Mouse (Mus musculus): ENCODE data around the gene Parva.

The Parva gene

DNA sequence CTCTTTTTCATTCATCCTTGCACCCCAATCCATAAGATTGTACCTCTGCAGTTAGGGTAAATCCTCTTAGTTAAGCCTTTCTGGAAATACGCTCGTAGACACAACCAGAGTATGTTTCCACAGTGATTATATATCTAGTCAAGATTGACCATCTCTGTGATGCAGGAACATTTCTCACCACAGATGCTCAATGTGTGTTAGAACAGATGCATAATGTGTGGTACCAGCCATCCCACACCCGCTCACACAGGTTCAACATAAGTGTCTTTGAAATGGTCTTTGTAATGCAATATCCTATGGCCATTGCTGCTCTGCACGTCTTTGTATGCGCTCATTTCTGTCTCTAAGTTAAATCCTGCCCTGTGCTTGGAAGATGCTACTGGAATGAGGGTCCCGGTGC is 98.2 kb downstream of the Parva start:
- DNase-seq, result no peak

DNA sequence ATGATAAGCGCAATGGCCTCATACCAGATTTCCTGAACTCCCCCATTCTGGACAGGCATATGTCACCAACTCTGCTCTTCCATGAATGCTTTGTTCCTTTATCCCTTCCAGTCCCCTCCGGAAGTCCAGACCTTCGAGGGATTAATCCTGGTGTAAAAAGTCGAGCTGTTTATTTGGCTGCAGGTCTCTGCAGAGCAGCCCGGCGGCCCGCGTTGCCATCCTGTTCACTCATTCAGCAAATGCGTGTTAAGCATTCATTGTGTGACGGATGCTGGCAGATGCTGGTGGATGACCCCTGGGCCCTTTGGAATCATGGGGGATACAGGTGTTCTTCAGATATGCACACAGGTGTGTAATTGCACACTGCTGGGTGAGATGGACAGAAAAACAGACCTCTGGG is 98.9 kb downstream of the Parva start:
- DNase-seq, result no peak

DNA sequence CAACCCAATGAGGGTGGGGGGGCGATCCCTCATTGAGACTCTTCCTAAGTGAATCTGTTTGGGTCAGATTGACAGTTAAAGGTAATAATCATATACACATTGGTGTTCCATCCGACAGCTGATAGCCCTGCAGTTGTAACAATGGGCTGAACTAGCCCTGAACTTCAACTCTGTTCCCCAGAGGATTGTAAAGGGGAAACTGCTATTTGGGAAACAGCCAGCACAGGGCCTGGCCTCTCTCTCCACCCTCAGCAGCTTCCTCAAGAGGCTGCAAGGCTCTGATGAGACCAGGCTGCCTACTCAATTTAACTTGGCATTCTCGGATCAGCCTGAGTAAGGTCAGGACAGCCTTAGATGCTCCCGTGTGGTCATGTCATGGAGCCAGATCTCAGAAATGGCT is 99.9 kb downstream of the Parva start:
- no peak for DNase-seq

DNA sequence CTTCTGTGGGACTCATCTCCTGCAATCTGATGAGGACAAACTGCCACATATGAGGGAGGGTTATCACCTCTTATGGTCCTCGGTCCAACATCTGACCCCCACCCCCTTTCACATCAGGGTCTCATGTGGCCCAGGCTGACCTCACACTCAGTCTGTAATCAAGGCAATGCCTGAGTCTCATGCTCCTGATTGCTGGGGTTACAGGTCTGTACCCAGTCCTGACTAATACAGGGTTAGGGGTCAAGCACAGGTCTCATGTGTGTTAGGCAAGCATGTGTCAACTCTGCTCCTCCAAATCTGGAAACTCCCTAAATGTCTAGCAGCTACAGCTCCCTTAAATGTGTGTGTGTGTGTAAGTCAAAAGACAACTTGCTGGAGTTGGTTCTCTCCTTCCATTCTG is 100.8 kb downstream of the Parva start:
- no peak for DNase-seq

DNA sequence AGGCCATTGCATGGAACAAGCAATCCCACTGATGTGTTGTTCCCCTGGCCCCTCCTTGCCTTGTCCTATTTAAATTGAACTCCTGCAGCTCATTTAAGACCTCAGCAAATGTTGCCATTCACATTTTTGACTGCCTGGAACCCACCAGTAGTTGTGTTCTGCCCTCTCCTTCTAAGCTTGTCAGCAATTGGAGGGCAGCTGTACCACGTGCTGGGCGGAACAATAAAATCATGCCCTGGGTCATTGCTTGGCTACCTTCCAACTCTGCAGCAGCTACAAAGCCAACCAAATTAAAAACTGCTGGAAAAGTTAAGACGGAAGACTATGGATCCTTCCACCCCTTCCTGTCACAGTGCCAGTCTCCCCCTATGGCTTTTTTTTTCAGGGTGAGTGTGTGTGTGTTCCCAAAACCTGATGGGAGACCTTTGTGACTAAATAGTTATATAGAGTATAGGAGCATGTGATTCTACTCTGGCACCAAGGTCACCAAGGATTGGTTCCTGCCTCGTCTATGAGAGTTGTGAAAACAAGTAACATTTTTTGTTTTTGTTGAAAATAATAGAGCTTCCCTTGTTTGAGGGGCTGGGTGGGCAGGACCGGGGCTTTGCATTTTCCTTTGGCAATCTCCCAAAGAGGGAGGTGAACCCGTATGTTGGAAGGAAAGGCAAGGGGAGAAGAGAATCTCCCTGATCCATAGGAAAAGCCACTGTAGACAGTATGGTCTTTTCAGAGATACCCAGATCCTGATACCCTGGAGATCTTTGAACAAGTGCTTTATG is 101.5 kb downstream of the Parva start:
- no peak for DNase-seq

DNA sequence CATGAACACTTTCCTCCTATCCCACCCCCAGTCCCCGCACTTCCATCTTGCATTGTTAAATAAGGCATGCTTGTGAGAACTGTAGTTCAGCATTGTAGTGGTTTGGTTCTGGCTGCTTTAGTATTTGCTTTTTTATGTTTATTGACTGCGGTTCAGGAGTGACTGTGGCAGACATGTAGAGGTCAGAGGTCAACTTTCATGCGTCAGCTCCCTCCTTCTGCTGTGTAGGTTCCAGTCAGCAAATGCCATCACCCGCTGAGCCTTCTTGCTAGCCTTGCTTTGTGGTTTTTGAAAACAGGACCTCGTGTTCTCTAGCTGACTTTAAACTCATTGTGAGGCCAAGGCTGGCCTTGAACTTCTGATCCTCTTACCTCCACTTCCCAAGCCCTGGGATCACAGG is 103.6 kb downstream of the Parva start:
- no peak for DNase-seq

DNA sequence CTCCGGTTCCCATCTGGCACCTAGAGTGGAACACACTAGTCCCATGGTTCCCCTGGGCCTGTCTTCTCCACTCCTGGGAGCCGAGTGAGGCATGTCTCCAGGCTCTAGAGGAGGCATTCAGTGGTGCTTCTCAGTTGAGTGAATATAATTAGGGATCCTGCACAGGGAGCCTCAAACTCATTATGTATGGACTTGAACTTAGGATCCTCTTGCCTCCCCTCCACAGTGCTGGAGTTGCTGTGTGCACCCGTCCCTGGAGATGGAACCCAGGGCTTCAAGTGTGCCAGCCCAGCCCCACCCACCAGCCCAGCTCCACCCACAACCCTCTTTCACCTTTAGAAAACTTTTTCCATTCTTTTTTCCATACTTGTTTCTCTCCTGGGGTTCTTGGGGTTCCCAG is 106.8 kb downstream of the Parva start:
- DNase-seq, result no peak

DNA sequence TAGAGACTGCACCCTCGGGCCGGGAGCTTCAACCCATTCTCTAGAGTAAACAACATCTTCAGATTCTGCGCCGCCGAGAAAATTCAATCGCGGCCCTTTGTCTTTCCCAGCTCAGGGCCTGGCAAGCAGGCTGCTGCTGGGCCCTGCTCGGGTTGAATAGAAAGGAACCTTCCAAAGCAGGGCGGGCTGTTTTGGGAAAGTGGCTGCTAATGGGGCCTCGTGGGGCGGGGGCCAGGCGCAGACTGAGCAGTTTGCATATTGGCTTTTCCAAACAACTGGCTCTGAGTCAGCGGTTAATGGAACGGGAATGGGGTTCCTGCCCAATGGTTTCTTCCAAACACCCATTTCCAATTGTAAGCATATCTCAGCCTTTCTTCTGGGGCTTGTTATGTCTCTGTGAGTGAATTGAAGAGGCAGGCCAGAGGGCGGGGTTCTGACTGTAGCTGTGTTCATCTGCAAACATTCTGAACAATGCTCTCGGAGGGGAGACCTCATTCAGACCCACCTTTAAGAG is 108.2 kb downstream of the Parva start:
- DNase-seq, result peak; percentile 18

DNA sequence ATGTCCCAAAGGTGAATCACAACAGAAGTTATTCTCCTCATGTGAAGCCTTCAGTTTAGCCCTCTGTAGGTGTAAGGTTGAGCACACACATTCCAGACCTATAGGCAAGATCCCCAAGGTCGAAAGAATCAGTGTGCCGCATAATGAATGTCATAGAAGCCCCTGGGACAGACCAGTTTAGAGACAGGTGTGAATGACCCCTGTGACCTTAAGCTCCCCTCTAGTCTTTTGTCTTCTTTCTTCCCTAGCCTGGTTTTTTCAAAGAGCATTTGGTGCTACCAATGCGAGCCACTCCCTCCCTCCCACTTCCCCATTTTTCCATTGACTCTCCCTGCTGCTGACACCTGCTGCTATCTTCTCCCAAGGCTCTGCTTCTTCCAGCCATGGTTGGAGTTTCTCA is 121.8 kb downstream of the Parva start:
- DNase-seq, result no peak

DNA sequence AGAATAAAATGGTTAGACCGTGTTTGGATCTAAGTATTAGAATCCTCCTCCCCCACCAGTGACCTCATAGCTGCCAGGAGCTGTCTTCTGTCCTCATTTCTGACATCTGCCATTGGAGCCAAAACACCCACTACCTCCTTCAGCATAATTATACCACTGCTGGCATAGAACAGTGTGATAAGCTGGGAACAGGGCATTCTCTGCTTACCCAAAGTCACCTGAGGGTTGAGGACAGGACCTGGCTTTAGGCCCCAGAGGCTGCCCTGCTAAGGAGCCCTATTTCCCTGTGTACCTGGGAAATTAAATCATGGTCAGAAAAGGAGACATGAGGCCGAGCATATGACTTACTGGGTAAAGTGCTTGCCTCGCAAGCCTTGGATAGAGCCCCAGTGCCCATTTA is 134.2 kb downstream of the Parva start:
- DNase-seq, result peak; percentile 34

DNA sequence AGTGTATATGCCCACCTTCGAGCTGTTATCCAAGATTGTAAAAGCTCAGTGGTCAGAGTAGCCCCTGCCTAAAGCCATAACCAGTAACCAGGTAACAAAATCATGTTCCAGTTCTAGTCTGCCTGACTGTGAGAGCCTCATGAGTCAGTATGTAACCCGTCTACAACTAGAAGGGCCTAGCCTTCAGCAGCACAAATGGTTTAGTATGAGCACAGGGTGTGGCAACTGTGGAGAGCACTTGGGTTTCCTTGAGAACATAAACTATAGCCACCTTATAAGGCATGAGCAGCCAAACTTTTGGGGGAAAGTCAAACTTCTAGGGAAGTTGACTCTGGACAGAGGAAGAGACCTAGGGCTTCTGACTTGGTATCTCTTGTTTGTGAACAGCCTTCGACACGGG is 139.7 kb downstream of the Parva start:
- DNase-seq, result no peak

DNA sequence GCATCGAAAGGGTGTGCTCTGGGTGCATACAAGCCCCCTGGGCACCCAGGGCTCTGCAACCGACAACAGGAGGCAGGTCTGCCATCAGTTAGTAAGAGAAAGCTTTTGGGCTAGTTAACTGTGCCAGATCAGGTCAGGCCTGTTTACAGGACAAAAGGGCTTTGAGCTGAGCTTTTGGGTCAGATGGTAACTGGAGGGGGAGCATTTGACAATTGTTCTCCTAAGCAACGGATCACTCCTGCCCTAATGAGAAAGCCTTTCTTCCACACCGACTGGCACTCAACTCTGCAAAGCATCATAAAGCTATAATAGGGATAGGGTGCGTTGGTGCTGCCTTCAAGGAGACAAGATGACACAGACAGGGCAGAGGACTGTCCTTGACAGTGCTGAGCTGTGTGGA is 141.7 kb downstream of the Parva start:
- no peak for DNase-seq

DNA sequence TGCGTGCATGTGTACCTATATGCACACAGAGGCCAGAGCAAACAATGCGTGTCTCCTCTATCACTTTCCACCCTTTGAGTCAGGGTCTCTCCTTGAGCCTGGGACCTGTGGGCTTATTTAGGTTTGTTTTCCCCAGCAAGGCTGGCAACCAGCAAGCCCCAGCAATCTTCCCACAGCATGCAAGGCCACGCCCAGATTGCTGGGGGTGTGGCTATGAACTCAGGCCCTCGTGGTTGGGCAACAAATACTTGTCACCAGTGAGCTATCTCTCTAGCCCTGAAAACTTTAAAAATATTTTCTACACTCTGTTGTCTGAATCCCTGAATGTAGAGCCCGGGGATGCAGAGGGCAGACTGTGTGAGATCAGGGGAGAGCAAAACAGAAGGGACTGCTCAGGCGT is 154.3 kb downstream of the Parva start:
- DNase-seq, result no peak

DNA sequence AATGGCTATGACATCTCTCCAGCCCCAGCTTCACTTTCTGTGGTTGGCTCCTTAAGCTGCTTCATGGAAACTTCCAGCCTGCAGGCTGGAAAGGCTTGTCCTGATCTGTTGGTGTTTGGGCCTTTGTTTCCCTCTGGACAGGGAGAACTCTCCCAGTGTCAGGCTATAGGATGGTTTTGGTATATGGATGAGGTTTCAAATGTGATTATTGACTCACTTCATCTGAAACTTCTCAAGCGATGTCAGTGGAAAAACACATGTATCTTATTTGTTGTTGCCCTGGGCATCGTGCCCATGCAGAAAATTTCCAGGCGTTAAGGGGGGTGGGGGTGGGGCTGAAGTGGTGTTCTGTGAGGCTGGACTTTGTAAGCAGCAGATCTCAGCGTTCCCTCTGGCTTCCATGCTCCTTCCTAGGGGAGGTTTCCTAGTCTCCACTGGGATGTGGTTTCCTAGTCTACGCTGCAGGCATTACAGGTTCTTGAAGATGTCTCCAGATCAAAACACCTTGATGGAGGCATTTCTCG is 155.6 kb downstream of the Parva start:
- no peak for DNase-seq

DNA sequence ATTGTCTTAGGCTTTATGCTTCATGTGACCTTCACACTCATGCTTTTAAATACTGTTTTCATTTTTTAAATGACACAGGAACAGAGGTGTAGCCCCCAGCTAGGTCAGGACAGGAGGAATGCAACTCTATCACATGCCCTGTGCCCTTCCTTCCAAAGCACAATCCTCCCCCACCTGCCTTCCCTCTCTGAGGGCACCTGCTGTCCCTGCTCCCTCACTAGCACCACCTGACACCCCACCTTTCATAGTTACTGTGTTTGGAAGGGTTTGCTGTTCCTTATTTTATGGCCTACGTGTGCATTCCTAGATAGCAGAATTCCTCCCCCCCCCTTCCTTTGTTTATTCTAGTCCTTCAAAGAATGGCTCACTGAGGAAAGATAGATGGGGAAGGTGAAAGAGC is 160.1 kb downstream of the Parva start:
- DNase-seq, result no peak

DNA sequence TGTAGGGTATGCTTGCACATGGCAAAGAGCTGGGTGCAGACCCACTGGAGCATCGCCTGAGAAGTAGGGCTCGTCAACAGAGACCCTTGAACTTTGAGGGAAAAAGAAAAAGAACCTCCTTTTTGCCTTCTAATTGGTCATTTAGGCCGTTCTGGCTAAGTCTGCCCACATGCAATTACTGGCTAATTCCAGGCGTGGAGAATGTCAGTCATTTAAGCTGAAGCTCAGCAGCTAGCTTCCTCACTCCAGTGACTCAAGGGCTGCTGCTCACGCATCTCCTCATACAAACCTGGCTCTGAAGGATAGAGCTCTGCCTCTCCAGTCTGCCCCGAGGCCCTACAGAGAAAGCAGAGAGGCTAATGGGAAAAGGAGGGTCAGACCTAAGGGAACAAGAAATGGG is 162.2 kb downstream of the Parva start:
- no peak for DNase-seq

DNA sequence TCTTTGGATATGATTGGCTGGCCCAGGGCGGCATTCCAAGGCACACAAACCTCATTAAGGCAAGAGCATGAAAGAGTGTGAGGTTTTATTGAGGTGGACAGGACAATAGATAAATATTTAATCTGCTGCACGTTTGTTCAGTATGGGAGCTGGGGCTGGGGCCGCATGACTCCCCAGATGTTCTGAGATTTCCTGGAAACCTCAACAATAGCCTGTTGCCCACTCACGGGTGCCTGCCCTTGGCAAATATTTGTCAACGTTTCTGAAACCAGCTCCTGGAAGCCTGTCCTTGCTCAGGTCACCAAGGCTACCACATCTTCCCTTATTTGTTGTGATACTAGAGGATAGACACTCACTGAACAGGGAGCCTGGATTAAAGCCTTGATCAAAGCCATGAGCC is 166.3 kb downstream of the Parva start:
- no peak for DNase-seq

DNA sequence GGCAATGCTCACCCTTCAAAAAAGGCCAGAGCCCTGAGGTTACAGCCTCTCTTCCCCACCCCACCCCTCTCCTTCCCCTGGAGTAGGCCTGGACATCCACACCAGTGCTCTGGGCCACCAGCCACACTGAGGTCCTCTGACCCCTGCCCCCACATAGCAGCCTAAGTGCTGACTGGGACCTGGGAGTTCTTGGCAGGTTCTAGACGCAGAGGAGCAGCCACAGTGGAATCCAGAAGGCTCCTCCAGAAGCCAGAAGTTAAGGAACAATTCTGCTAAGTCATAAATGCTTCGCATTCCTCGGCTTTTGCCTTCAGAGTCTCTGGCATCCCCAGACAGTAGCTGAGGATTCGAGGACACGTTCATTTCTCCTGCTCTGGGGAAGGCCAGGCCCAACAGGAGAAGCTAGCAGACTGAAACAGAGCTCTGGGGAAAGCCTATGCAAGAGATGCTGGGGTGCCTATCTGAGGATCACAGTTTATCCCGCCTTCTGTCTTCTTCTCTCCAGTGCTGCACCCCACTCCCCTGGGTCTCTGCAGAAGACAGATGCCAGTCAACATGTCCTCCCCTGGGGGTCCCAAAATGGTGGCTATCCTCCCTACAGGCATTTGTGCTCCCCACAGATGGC is 168.0 kb downstream of the Parva start:
- no peak for DNase-seq

DNA sequence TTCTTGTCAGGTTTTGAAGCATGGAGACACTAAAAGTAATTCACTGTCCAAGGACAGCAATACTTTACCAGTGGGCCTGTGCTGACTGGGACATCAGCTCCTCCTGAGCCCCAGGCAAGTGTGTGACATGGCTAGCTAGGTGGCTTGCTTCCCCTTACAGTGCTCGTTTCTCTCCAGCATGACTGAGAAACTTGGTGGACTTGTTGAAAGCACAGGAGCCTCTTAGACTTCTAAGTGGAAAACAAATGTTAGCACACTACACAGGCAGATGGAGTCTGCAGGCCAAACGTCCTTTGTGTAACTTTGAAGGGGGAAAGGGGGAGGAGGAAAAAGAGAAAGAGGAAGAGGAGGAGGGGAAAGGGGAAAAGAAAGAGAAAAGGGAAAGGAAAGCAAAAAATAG is 172.3 kb downstream of the Parva start:
- DNase-seq, result no peak

DNA sequence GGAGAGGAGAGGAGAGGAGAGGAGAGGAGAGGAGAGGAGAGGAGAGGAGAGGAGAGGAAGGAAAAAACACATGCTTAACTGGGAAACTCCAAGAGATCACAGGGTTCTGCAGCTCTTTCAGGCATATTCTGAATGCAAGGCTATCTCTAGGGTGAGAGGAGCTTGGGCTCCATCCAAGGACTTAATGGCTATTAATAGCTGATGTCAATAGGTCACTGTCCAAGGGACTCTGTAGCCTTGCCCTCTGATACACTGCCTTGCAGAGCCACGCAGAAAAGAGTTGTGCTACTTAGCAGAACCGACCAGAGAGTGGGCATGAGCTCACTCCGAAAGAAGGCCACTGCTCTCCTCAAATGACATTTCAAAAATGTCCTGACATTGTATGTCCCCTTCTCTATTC is 172.9 kb downstream of the Parva start:
- DNase-seq, result no peak

DNA sequence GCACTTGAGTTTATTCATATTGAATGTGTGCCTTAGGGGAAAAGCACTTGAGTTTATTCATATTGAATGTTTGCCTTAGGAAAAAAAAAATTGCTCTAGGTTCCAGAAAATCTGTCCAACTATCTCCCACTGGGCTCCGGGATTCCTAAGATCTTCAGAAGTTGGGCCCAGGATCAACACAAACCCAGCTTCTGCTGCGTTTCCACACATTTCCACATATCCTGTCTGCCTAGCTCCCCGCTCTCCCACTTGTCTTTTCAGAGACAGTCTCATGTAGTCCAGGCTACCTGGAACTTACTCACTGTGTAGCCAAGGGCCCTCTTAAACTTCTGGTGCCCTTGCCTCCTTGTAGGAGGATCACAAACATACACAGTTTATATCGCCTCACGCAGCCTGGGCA is 175.7 kb downstream of the Parva start:
- DNase-seq, result no peak

DNA sequence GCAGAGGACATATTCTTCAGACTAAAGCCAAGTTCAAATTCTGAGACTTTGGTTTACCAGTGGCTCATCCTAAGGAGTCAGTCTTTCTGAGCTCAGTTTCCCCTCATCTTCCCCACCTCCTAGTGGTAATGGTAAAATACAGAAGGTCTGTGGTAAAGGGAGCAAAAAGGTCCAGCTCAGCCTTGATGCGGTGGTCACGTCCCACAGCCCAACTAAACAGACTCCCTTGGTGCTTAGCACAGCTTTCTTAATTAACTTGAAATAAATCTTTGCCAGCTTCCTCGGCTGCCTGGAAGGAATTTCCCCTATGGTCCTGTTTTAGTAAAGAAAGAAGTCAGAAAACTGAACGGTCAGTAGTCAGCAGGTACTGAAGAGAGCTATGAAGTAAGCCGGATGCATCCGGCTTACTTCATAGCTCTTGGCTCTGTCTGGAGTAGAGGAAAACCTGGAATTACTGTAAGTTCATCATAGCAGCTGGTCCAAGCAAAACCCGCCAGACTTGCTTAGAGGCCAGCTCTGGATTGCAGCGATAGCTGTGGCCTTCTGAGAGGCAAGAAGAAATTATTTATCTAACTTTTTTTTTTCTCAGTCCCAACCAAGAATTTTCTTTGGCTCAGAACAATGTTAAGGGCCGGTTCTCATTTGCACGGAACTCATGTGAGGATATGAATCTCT is 176.3 kb downstream of the Parva start:
- no peak for DNase-seq

DNA sequence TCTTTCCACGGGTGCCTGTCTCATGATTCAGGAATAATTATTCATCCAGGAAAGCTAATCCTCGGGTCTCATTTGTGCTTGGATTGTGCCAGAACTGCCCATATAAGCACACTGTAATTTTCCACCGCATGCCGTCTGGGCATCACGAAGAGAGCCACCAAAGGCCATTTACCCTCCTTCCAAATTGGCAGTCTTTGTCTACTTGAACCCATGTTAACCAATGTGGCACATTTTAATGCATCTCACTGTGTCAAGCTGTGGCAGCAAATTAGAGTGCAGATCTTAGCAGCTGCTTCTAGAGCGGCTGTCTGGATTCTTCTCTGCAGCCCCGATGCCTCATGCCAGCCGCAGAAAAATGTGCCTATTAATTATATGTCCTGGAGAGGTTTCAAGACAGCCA is 176.9 kb downstream of the Parva start:
- DNase-seq, result no peak
